Mouse (Mus musculus) olfactory bulb, adult 2 months (tissue): ENCODE measurements around the gene Mrpl45.

Experiments
- CTCF ChIP-seq: fragments of 200-500 bp; IDR thresholded peaks from 2 replicates; pipeline ENCODE4 v1.5.1; 2012; ENCODE audit warnings: low read depth, mild to moderate bottlenecking, low read length, moderate library complexity; ENCODE audit not compliant: insufficient read depth
- POLR2A ChIP-seq: fragments of 200-500 bp; IDR thresholded peaks from 2 replicates; pipeline ENCODE4 v1.6.1; 2012; ENCODE audit warnings: mild to moderate bottlenecking, low read depth, low read length, moderate library complexity; ENCODE audit not compliant: insufficient read depth

DNA sequence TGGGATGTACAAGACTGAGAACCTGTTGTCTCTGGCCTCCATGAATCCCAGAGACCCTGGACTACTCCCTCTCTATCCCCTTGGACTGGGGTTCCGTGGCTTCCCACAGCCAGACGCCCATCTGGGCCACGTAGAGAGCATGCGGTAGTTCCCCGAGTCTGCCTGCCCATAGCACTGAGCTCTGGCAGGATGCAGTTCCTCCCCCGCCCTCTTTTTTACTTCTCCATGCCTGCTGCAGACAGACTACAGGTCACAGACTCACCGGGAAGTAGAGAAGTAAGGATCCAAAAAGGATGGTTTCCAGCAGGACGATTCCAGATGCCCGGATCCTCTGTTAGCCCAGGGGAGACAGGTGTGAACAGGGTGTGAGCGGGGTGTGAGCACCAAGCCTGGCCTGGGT is 29.9 kb downstream of the Mrpl45 start:
- no peak for TF ChIP-seq CTCF
- TF ChIP-seq POLR2A = no peak
